Mouse (Mus musculus): Measurements from ENCODE around the gene Stx19. TPM values are rescaled to one million over a fixed set of nuclear protein-coding genes. Genes with fewer than 3 reads are reported as not detected.

The Stx19 gene
- total and polyA plus RNA-seq, 3 experiments, result 0.11 TPM; not detected in 2

- Histone ChIP-seq H3K4me3 (ENCODE audit: low read depth, low read length) (no peak overlapping the region), H3K9me3 (replicated peaks) (no peaks in the 10 kb centered on the region), H3K27me3 (ENCODE audit: insufficient read depth, low read length) (no peaks in the 10 kb centered on the region), H3K36me3 (replicated peaks) (peaks cover 17% of the 10 kb centered on the region), H3K4me1 (ENCODE audit: insufficient read depth, low read depth, low read length) (no peaks in the 10 kb centered on the region)
- TF ChIP-seq TAL1 (conservative IDR thresholded peaks at IDR 0.05; ENCODE audit: low read depth, low read length), result no peak
- TF ChIP-seq POLR2AphosphoS5 (IDR thresholded peaks at IDR 0.05; ENCODE audit: insufficient replicate concordance, low read depth, low read length), result no peak
- no peak for TF ChIP-seq CTCF (IDR thresholded peaks at IDR 0.05; ENCODE audit: low read depth, low read length)
- TF ChIP-seq GATA2 (IDR thresholded peaks at IDR 0.05; ENCODE audit: borderline replicate concordance, low read depth, low read length), result no peak
- TF ChIP-seq GATA1 (IDR thresholded peaks at IDR 0.05; ENCODE audit: borderline replicate concordance, low read length), result no peak
- DNase-seq (ENCODE audit: low spot score), result no peak
- ATAC-seq (ENCODE audit: extremely low read depth, insufficient number of reproducible peaks, low FRiP score, poor library complexity, severe bottlenecking), result no peak
Observed at GRCm38 (mm10) chr16:62796608-62797007, 17.9 kb upstream of the Stx19 start.

DNA sequence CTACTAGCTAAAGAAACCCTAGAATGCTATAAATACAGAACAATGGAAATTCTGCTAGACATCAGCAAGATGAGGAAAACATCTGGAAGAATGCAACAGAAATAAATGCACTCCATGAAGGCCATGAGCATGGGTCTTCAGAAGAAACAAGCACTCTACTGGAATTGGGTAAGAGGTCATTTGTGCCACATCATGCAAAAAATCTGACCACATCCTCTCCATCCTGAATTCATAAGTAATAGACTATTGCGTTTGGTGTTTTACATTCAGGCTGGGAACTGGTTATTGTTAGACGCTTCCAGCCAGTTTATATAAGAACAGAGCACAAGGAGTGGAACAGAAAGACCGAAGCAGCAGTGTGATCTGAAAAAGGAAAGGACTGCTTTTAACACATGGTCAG lies 15.7 kb upstream of the Stx19 start:
- H3K9me3 ChIP-seq (replicated peaks), result no peaks in the 10 kb centered on the region
- no peak for ATAC-seq (ENCODE audit: extremely low read depth, insufficient number of reproducible peaks, low FRiP score, poor library complexity, severe bottlenecking)
- peaks cover 21% of the 10 kb centered on the region for H3K36me3 ChIP-seq (replicated peaks)
- no peak overlapping the region for H3K4me3 ChIP-seq (ENCODE audit: low read depth, low read length)
- TF ChIP-seq GATA2 (IDR thresholded peaks at IDR 0.05; ENCODE audit: borderline replicate concordance, low read depth, low read length) (no peak), CTCF (IDR thresholded peaks at IDR 0.05; ENCODE audit: low read depth, low read length) (no peak), TAL1 (conservative IDR thresholded peaks at IDR 0.05; ENCODE audit: low read depth, low read length) (no peak), GATA1 (IDR thresholded peaks at IDR 0.05; ENCODE audit: borderline replicate concordance, low read length) (no peak), POLR2AphosphoS5 (IDR thresholded peaks at IDR 0.05; ENCODE audit: insufficient replicate concordance, low read depth, low read length) (no peak)
- no peaks in the 10 kb centered on the region for H3K27me3 ChIP-seq (ENCODE audit: insufficient read depth, low read length)
- DNase-seq (ENCODE audit: low spot score), result no peak
- H3K4me1 ChIP-seq (ENCODE audit: insufficient read depth, low read depth, low read length), result no peaks in the 10 kb centered on the region

GRCm38 (mm10) chr16:62799426-62799825 lies 15.1 kb upstream of the Stx19 start:
- DNase-seq (ENCODE audit: low spot score) (no peak), ATAC-seq (ENCODE audit: extremely low read depth, insufficient number of reproducible peaks, low FRiP score, poor library complexity, severe bottlenecking) (no peak)
- Histone ChIP-seq H3K9me3 (replicated peaks) (no peaks in the 10 kb centered on the region), H3K4me3 (ENCODE audit: low read depth, low read length) (no peak overlapping the region), H3K36me3 (replicated peaks) (peaks cover 22% of the 10 kb centered on the region), H3K4me1 (ENCODE audit: insufficient read depth, low read depth, low read length) (no peaks in the 10 kb centered on the region), H3K27me3 (ENCODE audit: insufficient read depth, low read length) (no peaks in the 10 kb centered on the region)
- TF ChIP-seq CTCF (IDR thresholded peaks at IDR 0.05; ENCODE audit: low read depth, low read length), result no peak
- no peak for TF ChIP-seq GATA1 (IDR thresholded peaks at IDR 0.05; ENCODE audit: borderline replicate concordance, low read length)
- no peak for TF ChIP-seq GATA2 (IDR thresholded peaks at IDR 0.05; ENCODE audit: borderline replicate concordance, low read depth, low read length)
- no peak for TF ChIP-seq TAL1 (conservative IDR thresholded peaks at IDR 0.05; ENCODE audit: low read depth, low read length)
- TF ChIP-seq POLR2AphosphoS5 (IDR thresholded peaks at IDR 0.05; ENCODE audit: insufficient replicate concordance, low read depth, low read length), result no peak

GRCm38 (mm10) chr16:62799839-62800238 lies 14.6 kb upstream of the Stx19 start:
- ATAC-seq (ENCODE audit: extremely low read depth, insufficient number of reproducible peaks, low FRiP score, poor library complexity, severe bottlenecking) (no peak), DNase-seq (ENCODE audit: low spot score) (no peak)
- H3K36me3 ChIP-seq (replicated peaks), result peaks cover 25% of the 10 kb centered on the region
- TF ChIP-seq CTCF (IDR thresholded peaks at IDR 0.05; ENCODE audit: low read depth, low read length) (no peak), GATA2 (IDR thresholded peaks at IDR 0.05; ENCODE audit: borderline replicate concordance, low read depth, low read length) (no peak), GATA1 (IDR thresholded peaks at IDR 0.05; ENCODE audit: borderline replicate concordance, low read length) (no peak)
- no peak overlapping the region for H3K4me3 ChIP-seq (ENCODE audit: low read depth, low read length)
- H3K27me3 ChIP-seq (ENCODE audit: insufficient read depth, low read length), result no peaks in the 10 kb centered on the region
- no peaks in the 10 kb centered on the region for H3K4me1 ChIP-seq (ENCODE audit: insufficient read depth, low read depth, low read length)
- no peaks in the 10 kb centered on the region for H3K9me3 ChIP-seq (replicated peaks)

- no peak for TF ChIP-seq GATA2 (IDR thresholded peaks at IDR 0.05; ENCODE audit: borderline replicate concordance, low read depth, low read length)
- TF ChIP-seq POLR2AphosphoS5 (IDR thresholded peaks at IDR 0.05; ENCODE audit: insufficient replicate concordance, low read depth, low read length), result no peak
- no peak for TF ChIP-seq CTCF (IDR thresholded peaks at IDR 0.05; ENCODE audit: low read depth, low read length)
- no peak for TF ChIP-seq TAL1 (conservative IDR thresholded peaks at IDR 0.05; ENCODE audit: low read depth, low read length)
- no peak for TF ChIP-seq GATA1 (IDR thresholded peaks at IDR 0.05; ENCODE audit: borderline replicate concordance, low read length)
- no peak for ATAC-seq (ENCODE audit: extremely low read depth, insufficient number of reproducible peaks, low FRiP score, poor library complexity, severe bottlenecking)
- Histone ChIP-seq H3K27me3 (ENCODE audit: insufficient read depth, low read length) (no peaks in the 10 kb centered on the region), H3K4me3 (ENCODE audit: low read depth, low read length) (no peak overlapping the region), H3K36me3 (replicated peaks) (peaks cover 31% of the 10 kb centered on the region), H3K9me3 (replicated peaks) (no peaks in the 10 kb centered on the region), H3K4me1 (ENCODE audit: insufficient read depth, low read depth, low read length) (peaks cover 6% of the 10 kb centered on the region)
- no peak for DNase-seq (ENCODE audit: low spot score)
Observed at GRCm38 (mm10) chr16:62804621-62805020, 9.9 kb upstream of the Stx19 start.

GRCm38 (mm10) chr16:62807249-62807979 lies 7.1 kb upstream of the Stx19 start:
- TF ChIP-seq TAL1 (conservative IDR thresholded peaks at IDR 0.05; ENCODE audit: low read depth, low read length) (no peak), GATA2 (IDR thresholded peaks at IDR 0.05; ENCODE audit: borderline replicate concordance, low read depth, low read length) (no peak), CTCF (IDR thresholded peaks at IDR 0.05; ENCODE audit: low read depth, low read length) (no peak), POLR2AphosphoS5 (IDR thresholded peaks at IDR 0.05; ENCODE audit: insufficient replicate concordance, low read depth, low read length) (no peak), GATA1 (IDR thresholded peaks at IDR 0.05; ENCODE audit: borderline replicate concordance, low read length) (no peak)
- no peaks in the 10 kb centered on the region for H3K9me3 ChIP-seq (replicated peaks)
- peaks cover 12% of the 10 kb centered on the region for H3K4me1 ChIP-seq (ENCODE audit: insufficient read depth, low read depth, low read length)
- 0 out of 2 replicates have a peak, but pooled peaks have one; percentile 5 for ATAC-seq (ENCODE audit: extremely low read depth, insufficient number of reproducible peaks, low FRiP score, poor library complexity, severe bottlenecking)
- H3K27me3 ChIP-seq (ENCODE audit: insufficient read depth, low read length), result no peaks in the 10 kb centered on the region
- no peak overlapping the region for H3K4me3 ChIP-seq (ENCODE audit: low read depth, low read length)
- DNase-seq (ENCODE audit: low spot score), result no peak
- peaks cover 21% of the 10 kb centered on the region for H3K36me3 ChIP-seq (replicated peaks)
